Mouse (Mus musculus): ENCODE results near the gene Tlk1. TPM values are rescaled to one million over a fixed set of nuclear protein-coding genes. Genes with fewer than 3 reads are reported as not detected.

Tlk1 gene
- polyA plus RNA-seq, 1 experiment, result 13.9 TPM

GRCm38 (mm10) chr2:70845871-70846270 is 20.3 kb upstream of the Tlk1 start:
- peaks cover 11% of the 10 kb centered on the region; the same call in 1 of the 2 replicates for H3K4me1 ChIP-seq (ENCODE audit: control insufficient read depth, insufficient read depth, low read length)
- no peaks in the 10 kb centered on the region for H3K36me3 ChIP-seq (ENCODE audit: control insufficient read depth, insufficient read depth, low read length)
- TF ChIP-seq POLR2A (IDR thresholded peaks at IDR 0.05; ENCODE audit: low read depth, low read length), result no peak
- TF ChIP-seq CTCF (conservative IDR thresholded peaks at IDR 0.05; ENCODE audit: insufficient read depth, insufficient read length, low read depth, low read length), result no peak
- H3K27me3 ChIP-seq (replicated peaks; ENCODE audit: control insufficient read depth, insufficient read depth, low read length), result no peaks in the 10 kb centered on the region
- no peak overlapping the region for H3K4me3 ChIP-seq (ENCODE audit: insufficient read depth, low read depth, low read length)
- no peak overlapping the region for H3K27ac ChIP-seq (ENCODE audit: insufficient read depth, low read depth, low read length)
- no peak for DNase-seq
- 89% methylated on average over 2 of the region's 2 CpGs for WGBS

DNA sequence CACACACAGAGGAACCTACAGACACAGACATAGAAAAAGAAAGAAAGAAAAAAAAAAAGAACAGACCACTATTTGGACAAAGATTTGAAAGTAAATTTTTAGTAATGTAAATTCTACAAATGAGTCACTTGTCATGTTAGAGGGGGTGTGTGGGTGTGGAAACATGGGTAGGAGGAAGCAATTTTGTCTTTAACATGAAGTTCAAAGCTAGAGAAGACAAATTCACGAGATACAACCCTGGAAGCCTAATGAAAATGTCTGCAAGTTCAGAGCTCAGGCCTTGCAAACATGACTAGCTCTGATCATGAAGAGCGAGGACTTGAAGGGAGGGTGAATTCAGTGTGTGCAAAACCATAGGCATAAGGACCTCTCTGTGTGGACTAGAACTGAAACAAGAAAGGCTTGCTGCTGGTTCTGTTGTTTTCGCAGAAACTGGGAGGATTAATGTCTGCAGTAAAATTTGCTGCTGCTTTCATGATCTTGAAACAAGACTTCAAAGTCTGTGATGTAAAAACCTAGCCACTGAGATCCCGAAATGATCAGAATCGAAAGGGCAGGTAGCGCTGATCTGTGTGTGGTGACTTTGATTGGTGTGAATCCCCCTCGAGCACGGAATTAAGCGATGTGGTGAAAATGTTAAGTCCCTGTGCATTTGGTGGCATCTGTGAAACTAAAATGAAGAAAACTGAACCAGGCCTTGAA is 19.3 kb upstream of the Tlk1 start:
- Histone ChIP-seq H3K4me3 (ENCODE audit: insufficient read depth, low read depth, low read length) (no peak overlapping the region), H3K4me1 (ENCODE audit: control insufficient read depth, insufficient read depth, low read length) (peaks cover 11% of the 10 kb centered on the region; the same call in 1 of the 2 replicates), H3K27ac (ENCODE audit: insufficient read depth, low read depth, low read length) (no peak overlapping the region), H3K36me3 (ENCODE audit: control insufficient read depth, insufficient read depth, low read length) (no peaks in the 10 kb centered on the region), H3K27me3 (replicated peaks; ENCODE audit: control insufficient read depth, insufficient read depth, low read length) (no peaks in the 10 kb centered on the region)
- no peak for DNase-seq
- no peak for TF ChIP-seq POLR2A (IDR thresholded peaks at IDR 0.05; ENCODE audit: low read depth, low read length)
- no peak for TF ChIP-seq CTCF (conservative IDR thresholded peaks at IDR 0.05; ENCODE audit: insufficient read depth, insufficient read length, low read depth, low read length)
- WGBS, result 91% methylated on average over 9 of the region's 9 CpGs

DNA sequence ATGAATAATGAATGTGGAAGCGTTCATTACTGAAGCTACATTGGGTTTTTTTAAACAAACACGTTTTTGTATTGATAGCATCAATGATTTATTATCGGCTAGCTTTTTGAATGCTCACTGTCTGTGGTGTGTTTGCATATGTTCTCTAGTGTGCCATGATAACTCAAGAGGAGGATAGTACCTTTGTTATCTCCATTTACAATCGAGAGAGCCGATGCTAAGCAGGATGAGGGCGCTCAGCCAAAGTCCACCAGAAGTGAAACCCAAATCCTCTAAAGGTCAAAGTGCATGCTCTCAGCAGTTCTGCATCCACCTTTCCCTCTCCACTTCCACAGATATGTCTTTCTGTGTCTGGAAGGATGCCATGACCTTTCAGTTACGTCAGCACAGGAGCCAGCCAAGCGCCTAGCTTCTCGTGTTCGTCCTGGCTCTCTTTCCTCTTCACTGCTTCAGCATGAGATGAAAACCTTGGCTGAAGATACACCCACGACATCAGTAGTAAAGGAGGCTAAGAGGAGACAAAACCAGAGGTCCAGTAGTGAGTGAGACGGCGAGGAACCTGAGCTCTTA is 16.6 kb upstream of the Tlk1 start:
- Histone ChIP-seq H3K4me1 (ENCODE audit: control insufficient read depth, insufficient read depth, low read length) (peaks cover 15% of the 10 kb centered on the region; the same call in 1 of the 2 replicates), H3K27me3 (replicated peaks; ENCODE audit: control insufficient read depth, insufficient read depth, low read length) (no peaks in the 10 kb centered on the region), H3K27ac (ENCODE audit: insufficient read depth, low read depth, low read length) (no peak overlapping the region), H3K4me3 (ENCODE audit: insufficient read depth, low read depth, low read length) (no peak overlapping the region), H3K36me3 (ENCODE audit: control insufficient read depth, insufficient read depth, low read length) (no peaks in the 10 kb centered on the region)
- WGBS, result 22% methylated on average over 13 of the region's 13 CpGs
- no peak for TF ChIP-seq POLR2A (IDR thresholded peaks at IDR 0.05; ENCODE audit: low read depth, low read length)
- TF ChIP-seq CTCF (conservative IDR thresholded peaks at IDR 0.05; ENCODE audit: insufficient read depth, insufficient read length, low read depth, low read length), result no peak
- DNase-seq, result peak; percentile 93

DNA sequence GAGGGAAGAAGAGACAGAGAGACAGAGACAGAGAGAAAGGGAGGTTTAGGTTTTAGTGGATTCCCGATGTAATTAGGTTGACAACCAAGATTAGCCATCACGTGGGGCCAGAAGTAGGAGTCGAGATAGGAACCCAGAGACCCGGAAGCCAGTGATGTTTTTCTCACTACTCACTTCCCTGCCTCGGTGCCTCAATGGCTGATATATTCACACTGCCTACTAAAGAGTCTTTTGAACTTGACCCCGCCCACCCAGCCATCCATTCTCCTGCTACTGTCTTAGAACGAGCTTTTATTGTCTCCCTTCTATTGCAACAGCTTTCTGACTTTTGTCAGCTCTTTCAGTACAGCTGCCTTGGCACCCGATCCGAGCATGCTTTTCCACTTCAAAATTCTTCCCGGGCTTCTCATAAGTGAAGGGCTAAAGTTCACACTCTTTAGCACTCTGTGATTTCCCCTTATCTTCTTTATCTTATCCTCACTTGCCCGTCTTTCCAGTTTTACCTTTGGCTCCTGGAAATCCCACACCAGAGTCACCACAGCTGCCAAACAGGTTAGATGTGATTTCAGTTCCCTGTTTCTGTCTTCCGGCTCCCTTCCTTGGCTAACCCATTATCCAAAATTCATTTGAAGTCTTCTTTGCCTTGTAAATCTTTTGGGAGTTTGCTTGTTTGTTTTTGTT is 13.1 kb upstream of the Tlk1 start:
- WGBS, result 28% methylated on average over 12 of the region's 12 CpGs
- Histone ChIP-seq H3K27me3 (replicated peaks; ENCODE audit: control insufficient read depth, insufficient read depth, low read length) (no peaks in the 10 kb centered on the region), H3K4me1 (ENCODE audit: control insufficient read depth, insufficient read depth, low read length) (peaks cover 15% of the 10 kb centered on the region; the same call in 1 of the 2 replicates), H3K27ac (ENCODE audit: insufficient read depth, low read depth, low read length) (no peak overlapping the region), H3K36me3 (ENCODE audit: control insufficient read depth, insufficient read depth, low read length) (no peaks in the 10 kb centered on the region), H3K4me3 (ENCODE audit: insufficient read depth, low read depth, low read length) (no peak overlapping the region)
- TF ChIP-seq CTCF (conservative IDR thresholded peaks at IDR 0.05; ENCODE audit: insufficient read depth, insufficient read length, low read depth, low read length) (no peak), POLR2A (IDR thresholded peaks at IDR 0.05; ENCODE audit: low read depth, low read length) (no peak)
- peak; percentile 32 for DNase-seq

- no peaks in the 10 kb centered on the region for H3K36me3 ChIP-seq (ENCODE audit: control insufficient read depth, insufficient read depth, low read length)
- H3K27ac ChIP-seq (ENCODE audit: insufficient read depth, low read depth, low read length), result no peak overlapping the region
- DNase-seq, result no peak
- H3K27me3 ChIP-seq (replicated peaks; ENCODE audit: control insufficient read depth, insufficient read depth, low read length), result no peaks in the 10 kb centered on the region
- peaks cover 6% of the 10 kb centered on the region; the same call in 1 of the 2 replicates for H3K4me1 ChIP-seq (ENCODE audit: control insufficient read depth, insufficient read depth, low read length)
- WGBS, result 75% methylated on average over 4 of the region's 4 CpGs
- H3K4me3 ChIP-seq (ENCODE audit: insufficient read depth, low read depth, low read length), result no peak overlapping the region
- TF ChIP-seq POLR2A (IDR thresholded peaks at IDR 0.05; ENCODE audit: low read depth, low read length), result no peak
- TF ChIP-seq CTCF (conservative IDR thresholded peaks at IDR 0.05; ENCODE audit: insufficient read depth, insufficient read length, low read depth, low read length), result no peak
These were observed 10.8 kb upstream of the Tlk1 start for GRCm38 (mm10) chr2:70836306-70836651.

- Histone ChIP-seq H3K4me1 (ENCODE audit: control insufficient read depth, insufficient read depth, low read length) (peaks cover 4% of the 10 kb centered on the region; the same call in 1 of the 2 replicates), H3K27ac (ENCODE audit: insufficient read depth, low read depth, low read length) (no peak overlapping the region), H3K4me3 (ENCODE audit: insufficient read depth, low read depth, low read length) (no peak overlapping the region), H3K27me3 (replicated peaks; ENCODE audit: control insufficient read depth, insufficient read depth, low read length) (no peaks in the 10 kb centered on the region), H3K36me3 (ENCODE audit: control insufficient read depth, insufficient read depth, low read length) (no peaks in the 10 kb centered on the region)
- no peak for DNase-seq
- TF ChIP-seq CTCF (conservative IDR thresholded peaks at IDR 0.05; ENCODE audit: insufficient read depth, insufficient read length, low read depth, low read length), result no peak
- TF ChIP-seq POLR2A (IDR thresholded peaks at IDR 0.05; ENCODE audit: low read depth, low read length), result no peak
- WGBS, result 68% methylated on average over 9 of the region's 9 CpGs
These were observed 10.2 kb upstream of the Tlk1 start for GRCm38 (mm10) chr2:70835641-70836305.
